Mouse (Mus musculus) midbrain, embryonic 11.5 days (tissue): ENCODE measurements at regions not wholly inside any gene's neighbourhood (a gene's known extent, or its start where the extent isn't known, plus 50 kb on each side); places are given as distances from the start of the nearest gene placed in this dataset.

Experiments
- ATAC-seq: fragments of 200-750 bp; cut with Nextera tagmentation; 2 replicates; pipeline ENCODE4 v1.8.0; 2017; ENCODE audit warnings: moderate TSS enrichment, moderate library complexity; ENCODE audit not compliant: low FRiP score
- DNase-seq: peaks from one replicate; pipeline ENCODE4 v3.0.0; 2015; ENCODE audit warnings: low spot score; ENCODE audit errors: missing footprints
- H3K27ac ChIP-seq: fragments of 300-500 bp; sonication (generic); 2 replicates; pipeline ENCODE4 v1.5.1; 2014; ENCODE audit warnings: low read depth, low read length
- H3K27me3 ChIP-seq: fragments of 300-500 bp; sonication (generic); 2 replicates; pipeline ENCODE4 v1.6.1; 2014; ENCODE audit warnings: mild to moderate bottlenecking, low read length, moderate library complexity, mixed read lengths; ENCODE audit not compliant: control insufficient read depth, insufficient read depth
- H3K36me3 ChIP-seq: fragments of 300-500 bp; sonication (generic); 2 replicates; pipeline ENCODE4 v1.6.1; 2014; ENCODE audit warnings: mild to moderate bottlenecking, low read length, moderate library complexity, mixed read lengths; ENCODE audit not compliant: control insufficient read depth, insufficient read depth
- H3K4me1 ChIP-seq: fragments of 300-500 bp; sonication (generic); 2 replicates; pipeline ENCODE4 v1.6.1; 2014; ENCODE audit warnings: low read length; ENCODE audit not compliant: control insufficient read depth, insufficient read depth
- H3K4me2 ChIP-seq: fragments of 300-500 bp; sonication (generic); 2 replicates; pipeline ENCODE4 v1.6.1; 2014; ENCODE audit warnings: mild to moderate bottlenecking, moderate library complexity
- H3K4me3 ChIP-seq: fragments of 300-500 bp; sonication (generic); 2 replicates; pipeline ENCODE4 v1.5.1; 2014; ENCODE audit warnings: low read depth, low read length
- H3K9ac ChIP-seq: fragments of 300-500 bp; sonication (generic); 2 replicates; pipeline ENCODE4 v1.6.1; 2014; ENCODE audit warnings: low read length
- H3K9me3 ChIP-seq: fragments of 300-500 bp; sonication (generic); 2 replicates; pipeline ENCODE4 v1.6.1; 2016; ENCODE audit warnings: low read length; ENCODE audit not compliant: control insufficient read depth
- WGBS: fragments of 180-500 bp; shearing (Covaris S2); extraction: QIAGEN DNeasy Blood & Tissue Kit; methylation state at CpG from one replicate; pipeline ENCODE4 v1.1.7; 2014; 5-methylcytosine and 5-hydroxymethylcytosine counted together

DNA sequence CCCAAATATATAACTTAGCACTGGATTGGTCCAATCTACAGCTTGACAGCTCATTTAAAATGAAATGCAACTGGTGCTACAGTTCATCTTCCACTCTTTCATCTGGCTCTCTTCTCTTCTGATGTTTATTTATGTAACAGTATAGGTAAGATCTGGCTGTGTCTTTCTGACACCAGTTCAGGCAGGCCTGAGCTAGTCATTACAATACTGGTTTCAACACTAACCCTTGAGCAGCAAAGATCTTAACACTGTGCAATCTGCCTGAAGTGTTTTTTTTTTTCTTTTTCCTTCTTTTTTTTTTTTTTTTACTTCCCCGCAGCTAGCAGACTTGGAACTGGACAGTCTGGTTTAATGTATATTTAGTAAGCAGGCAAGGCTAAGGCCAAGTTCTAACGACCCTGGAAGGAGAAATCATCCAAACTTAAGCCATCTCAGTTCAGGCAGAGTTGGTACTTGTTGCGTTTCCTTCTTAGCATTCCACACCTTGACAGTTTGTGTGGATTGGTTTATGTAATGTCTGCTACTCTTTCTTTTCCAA, 342.8 kb upstream of the Rgmb start:
- Histone ChIP-seq H3K27ac (no peak overlapping the region), H3K4me2 (no peak overlapping the region), H3K36me3 (no peaks in the 10 kb centered on the region), H3K4me3 (no peak overlapping the region), H3K4me1 (0 out of 2 replicates have a peak, but pooled peaks cover 2% of the 10 kb centered on the region), H3K9ac (no peak overlapping the region), H3K27me3 (no peaks in the 10 kb centered on the region), H3K9me3 (no peaks in the 10 kb centered on the region)
- 79% methylated on average over 3 of the region's 3 CpGs for WGBS
- DNase-seq (peak; percentile 4), ATAC-seq (no peak)

GRCm38 (mm10) chr17:16166731-16167130, 335.9 kb upstream of the Rgmb start:
- Histone ChIP-seq H3K27me3 (no peaks in the 10 kb centered on the region), H3K4me3 (no peak overlapping the region), H3K27ac (no peak overlapping the region), H3K4me2 (no peak overlapping the region), H3K9ac (no peak overlapping the region), H3K9me3 (no peaks in the 10 kb centered on the region), H3K36me3 (no peaks in the 10 kb centered on the region), H3K4me1 (no peaks in the 10 kb centered on the region)
- ATAC-seq = no peak
- 69% methylated on average over 2 of the region's 2 CpGs for WGBS
- no peak for DNase-seq

GRCm38 (mm10) chr17:16158119-16158518, 327.3 kb upstream of the Rgmb start:
- H3K9ac ChIP-seq = no peak overlapping the region
- ATAC-seq (peak; percentile 61; the same call in 1 of the 2 replicates), DNase-seq (peak; percentile 57)
- no peaks in the 10 kb centered on the region for H3K36me3 ChIP-seq
- H3K9me3 ChIP-seq = no peaks in the 10 kb centered on the region
- no peak overlapping the region for H3K27ac ChIP-seq
- no peak overlapping the region for H3K4me3 ChIP-seq
- H3K4me2 ChIP-seq = no peak overlapping the region
- H3K27me3 ChIP-seq = no peaks in the 10 kb centered on the region
- H3K4me1 ChIP-seq = peaks cover 5% of the 10 kb centered on the region; the same call in 1 of the 2 replicates
- WGBS = 47% methylated on average over 3 of the region's 3 CpGs

DNA sequence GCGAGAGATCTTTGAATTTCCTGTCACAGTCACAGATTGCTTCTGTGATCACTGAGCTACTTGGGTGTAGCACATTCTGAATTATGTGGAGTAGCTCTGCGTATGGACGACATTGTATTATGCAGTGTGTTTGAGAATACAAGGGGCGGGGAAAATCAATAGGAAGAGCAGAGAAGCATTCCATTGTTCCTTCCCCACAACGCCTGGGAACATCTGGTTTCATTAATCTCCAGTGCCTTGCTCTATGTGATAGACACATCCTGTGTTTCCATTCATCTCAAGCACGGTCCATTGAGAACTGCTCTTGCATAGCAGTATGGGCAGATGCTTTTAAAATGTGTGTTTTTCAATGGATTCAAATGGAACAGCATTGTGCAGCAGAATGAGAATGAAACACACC, 326.9 kb upstream of the Rgmb start:
- DNase-seq (peak; percentile 84), ATAC-seq (peak; percentile 89)
- no peak overlapping the region for H3K4me2 ChIP-seq
- no peak overlapping the region for H3K4me3 ChIP-seq
- no peaks in the 10 kb centered on the region for H3K27me3 ChIP-seq
- no peaks in the 10 kb centered on the region for H3K36me3 ChIP-seq
- no peak overlapping the region for H3K9ac ChIP-seq
- 27% methylated on average over 6 of the region's 6 CpGs for WGBS
- H3K9me3 ChIP-seq = no peaks in the 10 kb centered on the region
- peaks cover 5% of the 10 kb centered on the region; the same call in 1 of the 2 replicates for H3K4me1 ChIP-seq
- H3K27ac ChIP-seq = no peak overlapping the region

- DNase-seq (no peak), ATAC-seq (no peak)
- H3K9ac ChIP-seq = no peak overlapping the region
- no peak overlapping the region for H3K27ac ChIP-seq
- no peaks in the 10 kb centered on the region for H3K9me3 ChIP-seq
- H3K4me3 ChIP-seq = no peak overlapping the region
- peaks cover 5% of the 10 kb centered on the region; the same call in 1 of the 2 replicates for H3K4me1 ChIP-seq
- WGBS = 50% methylated on average over 5 of the region's 5 CpGs
- no peaks in the 10 kb centered on the region for H3K36me3 ChIP-seq
- H3K27me3 ChIP-seq = no peaks in the 10 kb centered on the region
- no peak overlapping the region for H3K4me2 ChIP-seq
These were observed 326.3 kb upstream of the Rgmb start for GRCm38 (mm10) chr17:16157135-16157534.

DNA sequence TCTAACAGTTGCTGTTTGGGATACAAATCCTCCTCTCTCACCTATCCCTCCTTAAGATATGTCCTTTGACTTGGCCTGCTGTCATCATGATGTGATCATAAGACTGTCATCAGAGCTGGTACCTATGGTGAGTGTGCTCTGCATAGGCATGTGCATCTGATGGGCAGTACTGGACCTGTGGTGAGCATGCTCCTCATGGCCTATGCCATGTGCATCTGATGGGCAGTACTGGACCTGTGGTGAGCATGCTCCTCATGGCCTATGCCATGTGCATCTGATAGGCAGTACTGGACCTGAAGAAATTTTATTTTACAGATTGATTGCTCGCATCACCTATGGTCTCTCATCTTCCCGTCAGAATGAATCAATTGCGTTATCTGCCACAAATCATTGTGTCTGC, 325.8 kb upstream of the Rgmb start:
- Histone ChIP-seq H3K9ac (no peak overlapping the region), H3K27ac (no peak overlapping the region)
- WGBS = 95% methylated on average over 3 of the region's 3 CpGs

GRCm38 (mm10) chr17:16155587-16155986, 324.7 kb upstream of the Rgmb start:
- H3K27ac ChIP-seq = no peak overlapping the region
- H3K27me3 ChIP-seq = no peaks in the 10 kb centered on the region
- H3K4me1 ChIP-seq = peaks cover 5% of the 10 kb centered on the region; the same call in 1 of the 2 replicates
- no peaks in the 10 kb centered on the region for H3K9me3 ChIP-seq
- H3K4me2 ChIP-seq = no peak overlapping the region
- DNase-seq (no peak), ATAC-seq (no peak)
- no peak overlapping the region for H3K9ac ChIP-seq
- WGBS = 78% methylated on average over 3 of the region's 3 CpGs
- no peak overlapping the region for H3K4me3 ChIP-seq
- no peaks in the 10 kb centered on the region for H3K36me3 ChIP-seq

More for the DNA sequence above, 325.8 kb upstream of the Rgmb start:
- Histone ChIP-seq H3K4me1 (peaks cover 5% of the 10 kb centered on the region; the same call in 1 of the 2 replicates), H3K36me3 (no peaks in the 10 kb centered on the region), H3K4me2 (no peak overlapping the region), H3K4me3 (no peak overlapping the region), H3K9me3 (no peaks in the 10 kb centered on the region), H3K27me3 (no peaks in the 10 kb centered on the region)
- ATAC-seq (peak; percentile 62; the same call in 1 of the 2 replicates), DNase-seq (no peak)
